Mouse (Mus musculus) heart, embryonic 16.5 days (tissue): Measurements from ENCODE around the gene Cyp2c55. TPM values are rescaled to one million over a fixed set of nuclear protein-coding genes. Genes with fewer than 3 reads are reported as not detected.

Experiments
- ATAC-seq: fragments of 200-750 bp; cut with Nextera tagmentation; replicated peaks from 2 replicates; pipeline ENCODE4 v1.8.0; 2017; ENCODE audit warnings: moderate number of reproducible peaks; ENCODE audit not compliant: insufficient read depth, low FRiP score; ENCODE audit errors: extremely low read depth
- H3K27ac ChIP-seq: fragments of 300-500 bp; sonication (generic); 2 replicates; pipeline ENCODE4 v1.5.1; 2014; ENCODE audit warnings: mild to moderate bottlenecking, low read length, control low read depth, moderate library complexity
- H3K27me3 ChIP-seq: fragments of 300-500 bp; sonication (generic); 2 replicates; pipeline ENCODE4 v1.6.1; 2014; ENCODE audit warnings: low read length, mixed read lengths; ENCODE audit not compliant: control insufficient read depth, insufficient read depth
- H3K36me3 ChIP-seq: fragments of 300-500 bp; sonication (generic); 2 replicates; pipeline ENCODE4 v1.6.1; 2014; ENCODE audit not compliant: control insufficient read depth, insufficient read depth
- H3K4me1 ChIP-seq: fragments of 300-500 bp; sonication (generic); 2 replicates; pipeline ENCODE4 v1.6.1; 2014; ENCODE audit warnings: low read length, mixed read lengths; ENCODE audit not compliant: control insufficient read depth, insufficient read depth
- H3K4me2 ChIP-seq: fragments of 300-500 bp; sonication (generic); 2 replicates; pipeline ENCODE4 v1.6.1; 2014; ENCODE audit warnings: low read depth, mild to moderate bottlenecking, control low read depth, low read length
- H3K4me3 ChIP-seq: fragments of 300-500 bp; sonication (generic); 2 replicates; pipeline ENCODE4 v1.5.1; 2014; ENCODE audit warnings: mild to moderate bottlenecking, control low read depth, low read length
- H3K9ac ChIP-seq: fragments of 300-500 bp; sonication (generic); 2 replicates; pipeline ENCODE4 v1.6.1; 2014; ENCODE audit warnings: low read length, control low read depth
- H3K9me3 ChIP-seq: fragments of 300-500 bp; sonication (generic); replicated peaks from 2 replicates; pipeline ENCODE4 v1.6.1; 2016; ENCODE audit warnings: low read length; ENCODE audit not compliant: control insufficient read depth
- WGBS: fragments of 180-500 bp; shearing (Covaris S2); extraction: QIAGEN DNeasy Blood & Tissue Kit; methylation state at CpG from one replicate; pipeline ENCODE4 v1.1.7; 2014; 5-methylcytosine and 5-hydroxymethylcytosine counted together
- microRNA-seq: library from miRNA; unstranded; fragments of <30 nt; microRNA quantifications from one replicate; pipeline ENCODE4, GENCODE M21; 2017
- polyA plus RNA-seq: library from polyadenylated mRNA; unstranded; fragments of >200 nt; fragmentation: Nextera tagmentation; extraction: Ambion mirVana; gene quantifications from 2 replicates; pipeline ENCODE4 v1.2.1, GENCODE M21; 2015

The Cyp2c55 gene
- polyA plus RNA-seq, 1 experiment from 2014 or later, result 0.41 TPM

GRCm38 (mm10) chr19:39060719-39061118 lies 53.9 kb downstream of the Cyp2c55 start, which contains the start of gene Cyp2c65:
Gene Cyp2c65 (plus strand): TSS chr19:39061015.
- no peaks in the 10 kb centered on the region for H3K9me3 ChIP-seq
- no peak within 1 kb of the TSS for H3K4me2 ChIP-seq
- H3K4me1 ChIP-seq, result no peaks in the 10 kb centered on the region
- H3K27ac ChIP-seq, result no peak within 1 kb of the TSS
- no peak within 1 kb of the TSS for H3K9ac ChIP-seq
- no peak within 1 kb of the TSS for H3K4me3 ChIP-seq
- 40% methylated on average over 2 of the region's 2 CpGs for WGBS
- ATAC-seq, result no peak
- no peaks in the 10 kb centered on the region for H3K36me3 ChIP-seq
- no peaks in the 10 kb centered on the region for H3K27me3 ChIP-seq

Small RNA genes lying within 50 kb of the gene (microRNA-seq; reads per million reads assigned to microRNA genes)
- gene Gm23800, result not detected

Other genes with a start within 250 kb of the Cyp2c55 start
- 3.6 and 4.3 TPM in 2 replicates for gene Noc3l, start 187.8 kb upstream of the Cyp2c55 start, polyA plus RNA-seq
- gene Tbc1d12, start 170.4 kb upstream of the Cyp2c55 start, polyA plus RNA-seq, result 1.3 TPM in 2 replicates
- 20.2 and 24.7 TPM in 2 replicates for gene Hells, start 76.1 kb upstream of the Cyp2c55 start, polyA plus RNA-seq
- gene Cyp2c65, start 54.0 kb downstream of the Cyp2c55 start, polyA plus RNA-seq, result 0.07 TPM in 1 of 2 replicates, not detected in the other
- not detected in 2 replicates for gene Cyp2c66, start 106.9 kb downstream of the Cyp2c55 start, polyA plus RNA-seq